Mouse (Mus musculus): Measurements from ENCODE around the gene Eif1ad.
"Not testable (repeated sequence)": the region's sequence is repeated elsewhere in the genome, so short reads cannot be mapped to it uniquely, and the experiment has no call there.

Eif1ad gene

GRCm38 (mm10) chr19:5377446-5377845 lies 10.9 kb downstream of the Eif1ad start:
- no peak for DNase-seq

DNA sequence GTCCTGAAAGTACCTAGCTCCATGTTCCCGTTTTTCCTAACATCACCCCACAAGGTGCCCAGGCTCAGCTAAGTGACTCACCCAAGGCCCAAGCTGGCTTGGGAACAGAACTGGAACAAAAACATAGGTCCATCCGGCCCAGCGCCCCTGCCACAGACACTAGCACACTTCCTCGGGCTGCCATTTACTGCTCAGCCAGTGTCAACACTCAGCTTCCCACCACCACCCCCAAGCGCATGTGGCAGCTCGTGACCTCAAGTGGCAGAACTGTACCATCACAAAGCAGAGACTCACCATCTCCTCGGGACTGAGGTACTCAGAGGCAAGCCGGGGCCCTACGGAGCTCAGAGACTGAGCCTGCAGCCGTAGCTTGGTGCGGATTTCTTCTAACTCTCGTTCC lies 16.8 kb downstream of the Eif1ad start:
- DNase-seq = no peak

DNA sequence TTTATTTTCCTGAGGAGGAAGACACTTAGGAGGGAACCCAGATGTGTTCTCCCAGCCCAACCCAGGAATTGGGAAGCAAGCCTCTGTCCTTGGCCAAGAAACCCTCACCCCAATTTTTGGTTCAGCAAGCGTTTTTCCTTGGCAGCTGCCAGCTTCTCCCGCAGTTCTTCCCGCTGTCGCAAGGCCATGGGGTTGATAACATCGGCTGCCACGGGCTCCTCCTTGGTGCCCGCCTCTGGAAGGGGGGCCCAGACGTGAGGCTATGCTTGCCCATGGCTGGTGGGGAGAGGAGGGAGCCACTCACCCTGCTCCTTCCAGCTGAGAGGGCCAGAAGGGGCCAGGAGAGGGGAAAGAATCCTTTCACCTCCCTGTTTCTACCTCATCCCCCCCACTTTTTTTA lies 18.2 kb downstream of the Eif1ad start:
- DNase-seq = no peak

- DNase-seq = peak in 1 of 2 experiments; percentile 64
These were observed 21.5 kb downstream of the Eif1ad start for GRCm38 (mm10) chr19:5388011-5388441.

GRCm38 (mm10) chr19:5388588-5389242 lies 22.2 kb downstream of the Eif1ad start, which contains the start of gene Sart1:
Gene Sart1 (minus strand): TSS chr19:5388703.
- peak; percentile 96 for DNase-seq

GRCm38 (mm10) chr19:5389647-5390046 lies 23.1 kb downstream of the Eif1ad start:
- no peak for DNase-seq

DNA sequence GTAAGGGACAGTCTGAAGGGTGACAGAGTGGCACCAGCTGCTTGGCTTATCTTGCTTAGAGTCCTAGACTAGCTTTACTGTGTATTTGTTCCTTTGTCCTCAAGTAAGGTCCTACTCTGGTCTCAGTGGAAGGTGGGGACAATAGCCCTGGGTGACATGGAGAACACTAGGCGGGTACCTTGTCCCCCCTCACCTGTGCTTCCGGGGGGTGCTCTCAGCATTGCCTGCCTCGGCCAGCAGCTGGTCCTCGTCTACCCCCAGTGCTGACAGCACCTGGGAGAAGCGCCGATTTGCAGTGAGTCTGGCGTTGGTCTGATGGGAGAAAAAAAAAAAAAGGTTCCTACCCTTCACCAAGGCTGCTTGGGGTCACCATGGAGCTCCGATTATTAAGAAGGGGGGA lies 23.9 kb downstream of the Eif1ad start:
- no peak for DNase-seq

DNA sequence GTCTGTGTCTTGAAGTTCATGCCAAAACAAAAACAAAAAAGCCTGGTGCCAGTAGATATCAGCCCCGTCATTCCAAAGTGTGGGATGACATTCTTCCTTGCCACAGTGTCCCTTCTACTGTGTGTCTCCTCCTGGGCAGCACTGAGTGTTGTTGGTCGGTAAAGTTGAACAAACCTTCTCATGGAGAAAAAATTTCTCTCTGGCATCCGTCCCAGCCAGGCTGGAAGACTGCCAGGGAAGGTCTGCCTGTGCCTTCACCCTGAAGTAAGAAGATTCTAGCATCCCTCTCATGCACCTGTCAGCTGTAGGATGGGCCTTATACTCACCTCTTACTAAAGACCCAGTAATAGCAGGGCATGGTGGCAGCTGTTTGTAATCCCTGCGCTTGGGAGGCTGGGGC lies 26.4 kb downstream of the Eif1ad start:
- peak; percentile 82 to 88 for DNase-seq

- DNase-seq = peak; percentile 47 to 51
These were observed 27.6 kb downstream of the Eif1ad start for GRCm38 (mm10) chr19:5394168-5394567.

- no peak for DNase-seq
These were observed 28.8 kb downstream of the Eif1ad start for GRCm38 (mm10) chr19:5395371-5395770.

DNA sequence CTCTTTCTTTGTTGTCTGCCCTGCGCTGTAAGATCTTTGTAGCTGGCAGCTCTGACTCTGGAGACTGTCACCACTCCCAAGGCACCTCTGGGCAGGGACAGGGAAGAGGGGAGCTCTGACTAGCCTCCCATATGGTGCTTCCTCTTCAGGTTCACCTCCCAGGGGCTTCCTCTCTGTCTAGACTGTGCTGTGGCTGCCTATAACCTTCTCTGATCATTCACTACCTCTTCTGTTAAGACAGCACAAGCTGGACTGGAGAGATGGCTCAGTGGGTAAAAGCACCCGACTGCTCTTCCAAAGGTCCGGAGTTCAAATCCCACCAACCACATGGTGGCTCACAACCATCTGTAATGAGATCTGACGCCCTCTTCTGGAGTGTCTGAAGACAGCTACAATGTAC lies 34.5 kb downstream of the Eif1ad start:
- not testable (repeated sequence) for DNase-seq

- peak; percentile 48 to 68 for DNase-seq
These were observed 35.8 kb downstream of the Eif1ad start, which contains the start of gene Tsga10ip for GRCm38 (mm10) chr19:5402293-5402692. Gene Tsga10ip (minus strand): TSS chr19:5402526.

DNA sequence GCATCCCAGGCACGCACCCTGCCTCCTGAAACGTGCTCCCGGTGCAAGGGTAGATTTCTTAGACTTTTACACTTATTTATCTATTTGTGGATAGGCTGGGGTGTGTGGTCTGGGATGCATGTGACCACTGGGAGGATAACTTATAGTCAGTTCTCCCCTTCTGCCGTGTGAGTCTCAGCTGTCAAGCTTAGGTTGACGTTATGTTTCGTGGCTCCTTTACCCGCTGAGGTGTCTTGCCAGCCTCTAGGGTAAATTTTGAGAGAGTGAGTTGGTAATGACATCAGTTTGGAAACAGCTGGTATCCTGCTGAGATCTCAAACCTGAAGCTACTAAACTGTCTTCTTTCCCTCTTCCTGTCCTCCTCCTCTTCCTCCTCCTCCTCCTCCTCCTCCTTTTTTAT lies 39.4 kb downstream of the Eif1ad start:
- no peak for DNase-seq

DNA sequence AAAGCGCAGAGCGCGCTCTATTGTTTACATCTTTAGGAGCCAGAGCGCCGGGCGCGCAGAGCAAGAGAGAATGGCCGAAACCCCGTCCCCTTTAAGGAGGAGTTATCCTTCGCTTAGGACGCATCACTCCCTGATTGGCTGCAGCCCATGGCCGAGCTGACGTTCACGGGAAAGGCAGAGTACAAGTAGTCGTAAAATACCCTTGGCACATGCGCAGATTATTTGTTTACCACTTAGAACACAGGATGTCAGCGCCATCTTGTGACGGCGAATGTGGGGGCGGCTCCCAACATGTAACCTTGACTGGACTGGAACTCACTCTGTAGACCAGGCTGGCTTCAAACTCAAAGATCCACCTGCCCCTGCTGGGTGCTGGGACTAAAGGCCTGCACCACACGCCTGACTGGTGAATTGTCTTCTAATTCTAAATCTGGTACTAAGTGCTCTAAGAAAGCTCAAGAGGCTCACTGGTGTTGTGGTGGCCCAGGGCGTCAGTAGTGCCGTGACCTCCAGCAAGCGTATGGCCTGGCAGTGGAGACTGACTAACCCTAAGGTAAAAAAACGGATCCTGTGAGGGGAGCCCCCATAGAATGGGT lies 40.1 kb downstream of the Eif1ad start:
- DNase-seq = peak; percentile 51 to 52

DNA sequence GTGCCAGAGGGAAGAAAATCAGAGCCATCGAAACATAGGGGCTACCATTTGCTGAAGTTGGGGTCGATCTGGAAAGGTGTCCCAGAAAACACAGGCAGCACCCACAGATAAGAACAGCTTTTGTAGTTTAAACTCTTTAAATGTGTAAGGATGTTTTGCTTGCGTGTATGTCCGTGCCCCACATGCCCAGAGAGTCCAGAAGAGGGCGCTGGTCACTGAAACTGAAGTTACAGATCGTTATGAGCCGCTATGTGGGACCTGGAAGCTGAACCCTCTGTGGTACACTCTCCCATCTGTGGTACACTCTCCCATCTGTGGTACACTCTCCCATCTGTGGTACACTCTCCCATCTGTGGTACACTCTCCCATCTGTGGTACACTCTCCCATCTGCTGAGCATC lies 40.6 kb downstream of the Eif1ad start:
- DNase-seq = peak; percentile 75 to 84

GRCm38 (mm10) chr19:5408057-5409001 lies 41.8 kb downstream of the Eif1ad start:
- DNase-seq = no peak

DNA sequence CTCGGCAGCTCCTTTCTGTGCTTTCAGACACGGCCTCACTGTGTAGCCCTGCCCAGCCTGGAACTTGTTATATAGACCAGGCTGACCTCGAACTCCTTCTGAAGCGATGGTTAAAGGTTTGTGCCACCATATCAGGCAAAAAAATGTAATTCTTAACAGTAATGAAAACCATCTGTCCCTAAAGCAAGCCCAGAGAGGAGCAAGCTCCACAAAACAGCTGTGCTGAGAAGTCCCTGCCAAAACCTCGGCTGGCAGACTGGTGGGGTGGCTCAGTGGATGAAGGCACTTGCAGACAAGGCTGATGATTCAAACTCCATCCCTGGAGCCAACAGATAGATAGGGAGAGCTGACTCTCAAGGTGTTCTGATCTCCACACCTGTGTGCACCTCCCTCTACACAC lies 42.5 kb downstream of the Eif1ad start:
- no peak for DNase-seq

DNA sequence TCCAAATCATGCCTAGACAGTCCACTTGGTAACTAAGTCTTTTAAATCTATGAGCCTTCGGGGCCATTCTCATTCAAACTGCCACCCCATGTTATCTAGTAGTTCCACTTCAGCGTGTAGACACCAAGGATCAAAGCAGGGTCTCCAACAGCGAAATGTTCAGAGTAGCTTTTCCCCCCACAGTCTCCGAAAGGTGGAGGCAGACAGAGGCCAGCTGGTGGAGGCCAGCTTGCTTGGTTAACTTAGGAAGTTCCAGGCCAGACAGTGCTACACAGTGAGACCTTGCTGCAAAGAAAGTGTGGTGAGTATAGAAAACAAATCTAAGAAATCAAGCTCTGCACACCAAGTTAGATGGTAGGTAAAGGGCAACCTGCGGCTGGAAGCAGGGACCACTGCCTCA lies 44.1 kb downstream of the Eif1ad start:
- no peak for DNase-seq

DNA sequence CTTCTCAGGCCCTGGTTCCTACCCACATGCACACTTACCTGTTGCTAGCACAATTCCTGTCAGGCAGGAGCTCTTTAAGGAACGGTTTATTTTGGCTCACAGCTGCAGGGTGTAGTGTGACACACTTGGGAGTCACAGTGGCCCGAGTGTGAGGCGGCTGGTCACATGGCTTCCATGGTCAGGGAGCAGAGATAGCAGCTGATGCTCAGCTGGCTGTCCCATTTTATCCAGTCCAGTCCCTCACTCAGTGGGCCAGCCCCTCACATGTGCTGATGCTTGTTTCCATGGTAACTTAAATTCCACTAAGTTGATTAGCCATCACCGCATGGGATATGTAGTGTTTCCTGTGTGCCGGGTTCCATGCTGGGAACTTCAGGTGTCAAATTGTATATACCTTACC lies 45.4 kb downstream of the Eif1ad start:
- DNase-seq = no peak

- DNase-seq = no peak
These were observed 47.3 kb downstream of the Eif1ad start for GRCm38 (mm10) chr19:5413840-5414239.

DNA sequence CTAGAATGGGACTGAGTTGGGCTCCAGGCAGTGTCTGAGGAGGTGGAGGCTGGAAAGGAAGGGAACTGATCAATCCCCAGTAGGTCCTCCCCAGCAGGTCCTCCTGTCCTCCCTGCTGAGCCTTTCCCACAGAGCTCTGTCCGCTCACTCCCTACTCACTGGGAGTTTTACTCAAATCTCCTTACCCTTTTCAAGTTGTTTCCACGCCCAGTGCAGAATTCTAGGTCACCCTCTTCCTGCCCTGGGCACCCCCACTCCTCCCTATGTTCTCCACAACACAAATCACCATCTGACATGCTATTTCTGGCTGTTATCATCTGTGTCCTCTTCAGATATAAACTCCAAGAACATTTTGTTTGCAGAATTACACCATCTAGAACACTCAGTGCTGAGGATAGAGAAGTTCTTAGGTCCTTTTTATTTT lies 48.0 kb downstream of the Eif1ad start:
- DNase-seq = no peak

- DNase-seq = no peak
These were observed 52.4 kb downstream of the Eif1ad start for GRCm38 (mm10) chr19:5418750-5419466.

GRCm38 (mm10) chr19:5419630-5420029 lies 53.1 kb downstream of the Eif1ad start:
- DNase-seq = no peak

All from cerebellum, postnatal 14 days (tissue).